8 mouse cellular contexts compared by ENCODE assay signal in genomic region chr5:92082821-92083401, GRCm38 (mm10). TPM values are rescaled to one million over a fixed set of nuclear protein-coding genes. Genes with fewer than 3 reads are reported as not detected.
DNase-seq lines count a peak whose midpoint lies in the region; ATAC-seq and TF ChIP-seq lines count a peak whose summit lies in the region.

No protein-coding gene starts in this region.

- H3K9me3 ChIP-seq in limb, embryonic 11.5 days (ENCODE audit: control insufficient read depth, low read length): no peaks in the 10 kb centered on the region
- H3K9me3 ChIP-seq in midbrain, embryonic 12.5 days: no peaks in the 10 kb centered on the region

- peak overlapping the region; percentile 97 for H3K27ac ChIP-seq in limb, embryonic 11.5 days (replicated peaks; ENCODE audit: low read depth, low read length)
- peak overlapping the region; percentile 99 for H3K27ac ChIP-seq in midbrain, embryonic 12.5 days (replicated peaks)
- H3K27ac ChIP-seq in spleen, adult 2 months (ENCODE audit: insufficient read depth, low read length): peak overlapping the region; percentile 96

- H3K4me3 ChIP-seq in limb, embryonic 11.5 days (ENCODE audit: low read depth, low read length): peak overlapping the region; percentile 98
- H3K4me3 ChIP-seq in midbrain, embryonic 12.5 days: peak overlapping the region; percentile 98
- peak overlapping the region; percentile 98 for H3K4me3 ChIP-seq in spleen, adult 2 months (ENCODE audit: extremely low read depth, insufficient read depth, insufficient read length)

- no peaks in the 10 kb centered on the region for H3K36me3 ChIP-seq in limb, embryonic 11.5 days (ENCODE audit: control insufficient read depth, insufficient read depth, low read length)
- no peaks in the 10 kb centered on the region for H3K36me3 ChIP-seq in midbrain, embryonic 12.5 days
- H3K36me3 ChIP-seq in spleen, adult 2 months (ENCODE audit: control insufficient read depth, insufficient read depth, low read length): no peaks in the 10 kb centered on the region

- WGBS in limb, embryonic 11.5 days: under 1% methylated on average over 55 of the region's 55 CpGs
- under 1% methylated on average over 55 of the region's 55 CpGs for WGBS in midbrain, embryonic 12.5 days
- under 1% methylated on average over 55 of the region's 55 CpGs for WGBS in spleen, adult 2 months

- H3K4me1 ChIP-seq in limb, embryonic 11.5 days (ENCODE audit: control insufficient read depth, insufficient read depth, low read length): peaks cover 10% of the 10 kb centered on the region; the same call in 1 of the 2 replicates
- peaks cover 24% of the 10 kb centered on the region for H3K4me1 ChIP-seq in midbrain, embryonic 12.5 days
- peaks cover 5% of the 10 kb centered on the region for H3K4me1 ChIP-seq in spleen, adult 2 months (ENCODE audit: control insufficient read depth, insufficient read depth, insufficient read length)

- no peaks in the 10 kb centered on the region for H3K27me3 ChIP-seq in limb, embryonic 11.5 days (ENCODE audit: control insufficient read depth, insufficient read depth, low read length)
- no peaks in the 10 kb centered on the region for H3K27me3 ChIP-seq in midbrain, embryonic 12.5 days
- H3K27me3 ChIP-seq in spleen, adult 2 months (ENCODE audit: control insufficient read depth, insufficient read depth, low read length): no peaks in the 10 kb centered on the region

- peak overlapping the region; percentile 98 for H3K9ac ChIP-seq in limb, embryonic 11.5 days (ENCODE audit: low read length)
- peak overlapping the region; percentile 98 for H3K9ac ChIP-seq in midbrain, embryonic 12.5 days (replicated peaks)

- DNase-seq in cerebellum, postnatal 10 days: peak; percentile 86 to 87
- DNase-seq in cerebellum, adult 9-11 months: no peak
- DNase-seq in c-Kit-positive CD71-positive TER-119-positive erythroid progenitor cells, embryonic 14.5 days (ENCODE audit: low spot score): peak; percentile 44
- peak; percentile 56 for DNase-seq in gastrocnemius, adult 18-20 months (ENCODE audit: low spot score)
- DNase-seq in induced T-regulatory cell, adult 2 months (ENCODE audit: low read depth): peak; percentile 76
- peak; percentile 78 for DNase-seq in limb, embryonic 11.5 days (ENCODE audit: low spot score)
- peak in 1 of 2 experiments; percentile 75 for DNase-seq in spleen, adult 2 months (ENCODE audit: low read depth in 1 of 2, low spot score in 2 of 2)

- peak overlapping the region; percentile 66 for H3K4me2 ChIP-seq in limb, embryonic 11.5 days (ENCODE audit: low read depth, severe bottlenecking)
- peak overlapping the region; percentile 61 for H3K4me2 ChIP-seq in midbrain, embryonic 12.5 days (replicated peaks)

- no peak for TF ChIP-seq CTCF in spleen, adult 2 months (IDR thresholded peaks at IDR 0.05; ENCODE audit: extremely low read depth, insufficient read depth, insufficient read length, insufficient replicate concordance)

- ATAC-seq in limb, embryonic 11.5 days (ENCODE audit: insufficient number of reproducible peaks, low FRiP score, low TSS enrichment, low read depth): peak; percentile 80; the same call in 1 of the 2 replicates
- peak; percentile 70; the same call in 1 of the 2 replicates for ATAC-seq in midbrain, embryonic 12.5 days (ENCODE audit: low FRiP score, low read depth)

- TF ChIP-seq POLR2A in spleen, adult 2 months (IDR thresholded peaks at IDR 0.05; ENCODE audit: low read depth, low read length): no peak; the same call in 1 of the 2 replicates

RNA-seq across cellular contexts. Expression of gene G3bp2, which starts 0.6 kb away (rescaled TPM):
- total RNA-seq in gastrocnemius, adult 18-20 months (2021): 10 to 100 TPM; 58.2 to 61.5 TPM
- 256 TPM in 2 replicates for polyA plus RNA-seq in limb, embryonic 11.5 days (2014; fragmentation: Nextera tagmentation; extraction: Ambion mirVana)
- 303 and 317 TPM in 2 replicates for polyA plus RNA-seq in midbrain, embryonic 12.5 days (2016; fragmentation: Nextera tagmentation; extraction: Ambion mirVana)
- polyA plus RNA-seq in spleen, adult 2 months (2012; rRNA removed): 9.1 and 10.1 TPM in 2 replicates

RNA-seq across cellular contexts. Expression of gene Cdkl2, which starts 39.2 kb away (rescaled TPM):
- 1 to 10 TPM; 4.7 to 6.6 TPM for total RNA-seq in gastrocnemius, adult 18-20 months (2021)
- 0.20 and 0.28 TPM in 2 replicates for polyA plus RNA-seq in limb, embryonic 11.5 days (2014; fragmentation: Nextera tagmentation; extraction: Ambion mirVana)
- 0.99 and 1.3 TPM in 2 replicates for polyA plus RNA-seq in midbrain, embryonic 12.5 days (2016; fragmentation: Nextera tagmentation; extraction: Ambion mirVana)
- polyA plus RNA-seq in spleen, adult 2 months (2012; rRNA removed): 0.09 and 0.22 TPM in 2 replicates

RNA-seq across cellular contexts. Expression of gene Uso1, which starts 54.8 kb away (rescaled TPM):
- total RNA-seq in gastrocnemius, adult 18-20 months (2021): 10 to 100 TPM; 68.3 to 72.6 TPM
- 29.4 and 31.5 TPM in 2 replicates for polyA plus RNA-seq in limb, embryonic 11.5 days (2014; fragmentation: Nextera tagmentation; extraction: Ambion mirVana)
- 50.5 and 52.0 TPM in 2 replicates for polyA plus RNA-seq in midbrain, embryonic 12.5 days (2016; fragmentation: Nextera tagmentation; extraction: Ambion mirVana)
- polyA plus RNA-seq in spleen, adult 2 months (2012; rRNA removed): 10.1 and 13.2 TPM in 2 replicates

Comparison
In these comparisons a context has a peak if more than half of its experiments do, and no peak if none do; other contexts are left out.
1. RNA of gene G3bp2, which starts 0.6 kb away (polyA plus RNA-seq): 303 to 317 TPM in midbrain, embryonic 12.5 days and 256 TPM in limb, embryonic 11.5 days; 9.1 to 10.1 TPM in spleen, adult 2 months; every median in the first group is over 10 times any median in the second.
2. Peak in every context shown above with its lines, with median percentiles within 50 percentile points of each other: H3K27ac ChIP-seq and H3K4me3 ChIP-seq.